Mouse (Mus musculus) ovary, adult 18-20 months (tissue): ENCODE data around the gene Agbl4.
"Not testable (repeated sequence)": the region's sequence is repeated elsewhere in the genome, so short reads cannot be mapped to it uniquely, and the experiment has no call there.

Source experiments
- DNase-seq: peaks from one replicate; pipeline ENCODE4 v3.0.0; 2022; ENCODE audit warnings: low spot score, mixed read lengths

Gene Agbl4

GRCm38 (mm10) chr4:110921013-110921412 is 523.6 kb downstream of the Agbl4 start:
- DNase-seq = no peak

GRCm38 (mm10) chr4:111001641-111002040 is 604.2 kb downstream of the Agbl4 start:
- DNase-seq = no peak

- DNase-seq = no peak
Measured at GRCm38 (mm10) chr4:111004719-111005479, 607.4 kb downstream of the Agbl4 start.

GRCm38 (mm10) chr4:111019376-111019775 is 621.9 kb downstream of the Agbl4 start:
- no peak for DNase-seq

GRCm38 (mm10) chr4:111067330-111067729 is 669.9 kb downstream of the Agbl4 start:
- no peak for DNase-seq

- DNase-seq = no peak
Measured at GRCm38 (mm10) chr4:111073738-111074497, 676.5 kb downstream of the Agbl4 start.

- DNase-seq = no peak
Measured at GRCm38 (mm10) chr4:111074701-111075154, 677.3 kb downstream of the Agbl4 start.

- no peak for DNase-seq
Measured at GRCm38 (mm10) chr4:111077810-111078209, 680.3 kb downstream of the Agbl4 start.

GRCm38 (mm10) chr4:111085330-111085729 is 687.9 kb downstream of the Agbl4 start:
- DNase-seq = no peak

- DNase-seq = no peak
Measured at GRCm38 (mm10) chr4:111136217-111137147, 739.0 kb downstream of the Agbl4 start.

- no peak for DNase-seq
Measured at GRCm38 (mm10) chr4:111147748-111148147, 750.3 kb downstream of the Agbl4 start.

- DNase-seq = no peak
Measured at GRCm38 (mm10) chr4:111155859-111156258, 758.4 kb downstream of the Agbl4 start.

- DNase-seq = no peak
Measured at GRCm38 (mm10) chr4:111181478-111181877, 784.0 kb downstream of the Agbl4 start.

GRCm38 (mm10) chr4:111200100-111200499 is 802.6 kb downstream of the Agbl4 start:
- no peak for DNase-seq

GRCm38 (mm10) chr4:111215191-111215762 is 817.8 kb downstream of the Agbl4 start:
- DNase-seq = no peak

GRCm38 (mm10) chr4:111219030-111219429 is 821.6 kb downstream of the Agbl4 start:
- DNase-seq = not testable (repeated sequence)

- not testable (repeated sequence) for DNase-seq
Measured at GRCm38 (mm10) chr4:111219543-111219942, 822.1 kb downstream of the Agbl4 start.

GRCm38 (mm10) chr4:111233849-111234248 is 836.4 kb downstream of the Agbl4 start:
- DNase-seq = no peak

- DNase-seq = no peak
Measured at GRCm38 (mm10) chr4:111251917-111252316, 854.5 kb downstream of the Agbl4 start.

- DNase-seq = no peak
Measured at GRCm38 (mm10) chr4:111255499-111255898, 858.0 kb downstream of the Agbl4 start.

GRCm38 (mm10) chr4:111256931-111257330 is 859.5 kb downstream of the Agbl4 start:
- no peak for DNase-seq

GRCm38 (mm10) chr4:111280936-111281335 is 883.5 kb downstream of the Agbl4 start:
- no peak for DNase-seq
